In genomic region chr11:67103256-67103655, GRCm38 (mm10) we compare ENCODE assay signal across 21 mouse cellular contexts. TPM values are rescaled to one million over a fixed set of nuclear protein-coding genes. Genes with fewer than 3 reads are reported as not detected.
"Had no signal": no experiment of that assay in that cellular context is flagged by ENCODE, and none has a peak within 500 bp of the region (broad histone marks: within the 10 kb centered on the region; RNA-seq: fewer than 3 reads in every experiment).

No protein-coding gene starts in this region.

- H3K4me3 ChIP-seq: liver, embryonic 15.5 days; lung, embryonic 15.5 days; midbrain, embryonic 10.5 days; midbrain, embryonic 13.5 days; neural tube, embryonic 12.5 days; stomach, embryonic 15.5 days had no signal

- DNase-seq: liver, postnatal 0 days; lung, adult 2 months; lung, postnatal 14 days; lung, postnatal 4 days; right cerebral cortex, postnatal 14 days; thymus, adult 2 months; thymus, postnatal 25 days; thymus, postnatal 4 days had no signal

- H3K9me3 ChIP-seq: liver, embryonic 15.5 days; lung, embryonic 15.5 days; midbrain, embryonic 10.5 days; midbrain, embryonic 13.5 days; neural tube, embryonic 12.5 days; stomach, embryonic 15.5 days had no signal

- ATAC-seq: liver, postnatal 0 days; lung, postnatal 0 days; midbrain, embryonic 13.5 days; midbrain, embryonic 16.5 days had no signal

- H3K27ac ChIP-seq: liver, embryonic 15.5 days; lung, embryonic 15.5 days; midbrain, embryonic 10.5 days; midbrain, embryonic 13.5 days; neural tube, embryonic 12.5 days; stomach, embryonic 15.5 days; stomach, postnatal 0 days had no signal

- H3K9ac ChIP-seq: liver, embryonic 15.5 days; liver, postnatal 0 days; lung, embryonic 15.5 days; midbrain, embryonic 13.5 days; neural tube, embryonic 12.5 days; stomach, embryonic 15.5 days had no signal

- H3K4me1 ChIP-seq: liver, embryonic 15.5 days; lung, embryonic 15.5 days; midbrain, embryonic 13.5 days; neural tube, embryonic 12.5 days; stomach, embryonic 15.5 days had no signal

- H3K4me2 ChIP-seq: liver, embryonic 15.5 days; lung, embryonic 15.5 days; midbrain, embryonic 13.5 days; neural tube, embryonic 12.5 days; stomach, embryonic 15.5 days had no signal

- H3K36me3 ChIP-seq: liver, embryonic 15.5 days; lung, embryonic 15.5 days; midbrain, embryonic 10.5 days; midbrain, embryonic 13.5 days; neural tube, embryonic 12.5 days; stomach, embryonic 15.5 days had no signal

- H3K27me3 ChIP-seq: lung, embryonic 15.5 days; midbrain, embryonic 13.5 days; neural tube, embryonic 12.5 days; stomach, embryonic 15.5 days had no signal

RNA-seq across cellular contexts. Expression of gene Myh3, which starts 25.2 kb away (rescaled TPM):
- total RNA-seq: megakaryocyte-erythroid progenitor cell, adult 5-6 weeks; neutrophil, adult 5-6 weeks had no signal
- polyA plus RNA-seq: spleen, adult 2 months; urinary bladder, adult 2 months had no signal
